Mouse (Mus musculus) embryonic fibroblast, embryonic 13.5 days (primary cell): ENCODE data around the gene Tyw3. TPM values are rescaled to one million over a fixed set of nuclear protein-coding genes. Genes with fewer than 3 reads are reported as not detected.

ENCODE experiments used
- H3K27ac ChIP-seq: 2 replicates; pipeline ENCODE4 v1.5.1; 2012; ENCODE audit warnings: low read length, control low read depth, inconsistent platforms; ENCODE audit not compliant: insufficient read depth
- H3K4me1 ChIP-seq: 2 replicates; pipeline ENCODE4 v1.6.1; 2011; ENCODE audit warnings: low read length; ENCODE audit not compliant: control insufficient read depth, insufficient read depth
- H3K4me3 ChIP-seq: 2 replicates; pipeline ENCODE4 v1.5.1; 2011; ENCODE audit warnings: mild to moderate bottlenecking, control low read depth, low read length; ENCODE audit not compliant: insufficient read depth
- CTCF ChIP-seq: IDR thresholded peaks from 2 replicates; pipeline ENCODE4 v1.5.1; 2011; ENCODE audit warnings: mild to moderate bottlenecking, control low read depth, low read length, moderate library complexity, borderline replicate concordance; ENCODE audit not compliant: insufficient read depth
- POLR2A ChIP-seq: IDR thresholded peaks from 2 replicates; pipeline ENCODE4 v1.6.1; 2011; ENCODE audit warnings: low read depth, mild to moderate bottlenecking, control low read depth, low read length, moderate library complexity
- polyA plus RNA-seq: library from polyadenylated mRNA; stranded (reverse); fragments of >200 nt; gene quantifications from 2 replicates; pipeline ENCODE4 v1.2.4, GENCODE M21; 2011; ENCODE audit warnings: low read depth; ENCODE audit not compliant: missing spikeins, insufficient read length

Tyw3 gene
- polyA plus RNA-seq, 1 experiment, result 2.9 TPM

GRCm38 (mm10) chr3:154546234-154546633 lies 50.7 kb downstream of the Tyw3 start:
- no peaks in the 10 kb centered on the region; the same call in 1 of the 2 replicates for H3K4me1 ChIP-seq
- H3K4me3 ChIP-seq, result no peak overlapping the region
- no peak overlapping the region for H3K27ac ChIP-seq
- TF ChIP-seq CTCF (no peak), POLR2A (no peak)

- Histone ChIP-seq H3K27ac (no peak overlapping the region), H3K4me3 (no peak overlapping the region), H3K4me1 (no peaks in the 10 kb centered on the region)
- no peak for TF ChIP-seq POLR2A
- TF ChIP-seq CTCF, result no peak
These were observed 56.6 kb downstream of the Tyw3 start for GRCm38 (mm10) chr3:154540086-154540911.

DNA sequence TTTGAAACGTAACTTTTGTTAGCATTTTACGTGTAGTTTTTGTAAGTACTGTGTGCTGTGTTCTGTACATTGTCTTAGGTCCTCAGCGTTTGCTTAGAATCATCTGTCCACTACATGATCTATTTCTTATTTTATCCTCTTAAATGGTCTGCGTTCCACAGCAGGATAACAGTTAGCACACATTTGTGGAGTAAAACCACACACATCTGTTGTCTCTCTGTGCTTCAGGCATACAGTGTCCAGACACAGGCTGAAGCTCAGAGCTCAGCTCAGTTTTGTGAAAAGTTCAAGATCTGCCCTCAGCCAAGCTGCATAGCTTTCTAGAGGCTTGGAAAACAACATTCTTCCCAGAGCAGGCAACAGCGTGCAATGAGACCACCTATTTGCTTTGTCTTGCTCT lies 60.8 kb downstream of the Tyw3 start:
- H3K4me3 ChIP-seq, result no peak overlapping the region
- H3K4me1 ChIP-seq, result no peaks in the 10 kb centered on the region
- H3K27ac ChIP-seq, result no peak overlapping the region
- TF ChIP-seq POLR2A, result no peak
- no peak for TF ChIP-seq CTCF

DNA sequence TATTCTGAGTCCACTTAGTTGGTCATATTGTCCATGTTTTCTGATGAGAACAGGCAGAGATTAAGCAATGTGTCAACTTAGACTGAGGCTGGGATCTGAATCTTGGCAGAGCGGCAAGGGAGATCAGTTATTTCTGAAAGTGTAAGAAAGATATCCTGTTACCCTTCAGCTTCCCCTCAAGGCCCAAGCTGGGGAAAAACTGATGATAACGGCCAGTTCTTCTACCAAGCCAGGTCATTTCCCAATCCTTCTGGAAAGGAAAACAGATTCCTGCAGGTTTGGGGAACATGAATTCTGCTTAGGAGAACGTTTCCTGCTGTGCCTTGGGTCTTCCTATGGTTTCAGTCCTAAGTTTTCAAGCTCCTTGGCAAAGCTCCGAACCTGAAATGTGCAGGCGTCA lies 63.7 kb downstream of the Tyw3 start:
- Histone ChIP-seq H3K27ac (no peak overlapping the region), H3K4me3 (no peak overlapping the region), H3K4me1 (no peaks in the 10 kb centered on the region)
- TF ChIP-seq POLR2A, result no peak
- TF ChIP-seq CTCF, result no peak

DNA sequence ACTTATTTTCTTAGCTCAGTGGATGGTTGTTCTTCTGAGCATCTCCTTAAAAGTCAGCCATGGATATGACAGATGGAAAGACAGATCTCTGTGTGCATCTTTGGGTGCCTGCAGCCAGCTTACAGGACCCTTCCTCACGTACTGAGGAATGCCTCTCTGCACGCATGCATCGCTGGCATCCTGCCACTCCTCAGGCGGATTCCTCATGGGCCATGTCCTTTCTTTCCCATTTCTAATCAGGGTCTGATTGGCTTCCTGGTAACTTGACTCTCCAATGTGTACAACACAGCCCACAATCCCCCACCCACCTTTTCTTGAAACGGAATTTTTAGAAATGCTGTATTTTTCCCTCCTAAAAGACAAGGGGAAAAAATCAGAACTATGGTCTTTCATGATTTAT lies 67.9 kb downstream of the Tyw3 start:
- Histone ChIP-seq H3K4me1 (no peaks in the 10 kb centered on the region), H3K4me3 (no peak overlapping the region), H3K27ac (no peak overlapping the region)
- TF ChIP-seq CTCF (no peak), POLR2A (no peak)

DNA sequence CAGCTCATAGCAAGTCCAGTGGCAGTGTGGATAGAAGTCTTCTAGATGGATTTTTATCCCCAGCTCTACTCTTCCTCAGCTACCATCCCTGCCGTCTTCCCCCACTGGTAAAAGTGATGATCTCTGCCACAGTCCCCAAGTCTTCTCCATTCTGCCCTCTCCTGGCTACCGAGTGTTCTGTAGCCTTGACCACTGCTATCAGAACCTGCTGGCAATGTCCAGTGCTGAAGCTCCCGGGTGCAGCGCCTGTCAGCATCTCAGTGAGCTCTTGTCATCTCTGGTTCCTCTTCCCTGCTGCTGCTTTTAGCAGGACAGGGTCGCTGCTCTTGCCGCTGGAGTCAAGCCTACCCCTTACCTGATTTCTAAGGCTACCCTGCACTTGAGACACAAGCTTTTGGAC lies 70.3 kb downstream of the Tyw3 start:
- Histone ChIP-seq H3K4me1 (no peaks in the 10 kb centered on the region), H3K27ac (no peak overlapping the region), H3K4me3 (no peak overlapping the region)
- no peak for TF ChIP-seq CTCF
- no peak for TF ChIP-seq POLR2A

Other genes with a start within 250 kb of the Tyw3 start
- 16.7 and 22.6 TPM in 2 replicates for gene Cryz, start 393 bp downstream of the Tyw3 start, polyA plus RNA-seq
- gene Erich3, start 66.8 kb upstream of the Tyw3 start, polyA plus RNA-seq, result 0.15 and 0.35 TPM in 2 replicates